Mouse (Mus musculus): ENCODE results near the gene Eral1. TPM values are rescaled to one million over a fixed set of nuclear protein-coding genes. Genes with fewer than 3 reads are reported as not detected.

Gene Eral1
- polyA plus RNA-seq, 1 experiment from 2014 or later = 33.3 TPM

GRCm38 (mm10) chr11:78036791-78037190 lies 43.4 kb downstream of the Eral1 start:
- 74% methylated on average over 10 of the region's 10 CpGs for WGBS
- Histone ChIP-seq H3K9me3 (replicated peaks) (no peaks in the 10 kb centered on the region), H3K27me3 (no peaks in the 10 kb centered on the region), H3K4me2 (replicated peaks) (no peak overlapping the region), H3K4me1 (peaks cover 38% of the 10 kb centered on the region), H3K27ac (replicated peaks) (no peak overlapping the region), H3K4me3 (replicated peaks) (no peak overlapping the region), H3K36me3 (peaks cover 15% of the 10 kb centered on the region), H3K9ac (0 out of 2 replicates have a peak overlapping the region, but pooled peaks have one; percentile 81)
- ATAC-seq (ENCODE audit: insufficient number of reproducible peaks, low FRiP score, low TSS enrichment, low read depth) = no peak

DNA sequence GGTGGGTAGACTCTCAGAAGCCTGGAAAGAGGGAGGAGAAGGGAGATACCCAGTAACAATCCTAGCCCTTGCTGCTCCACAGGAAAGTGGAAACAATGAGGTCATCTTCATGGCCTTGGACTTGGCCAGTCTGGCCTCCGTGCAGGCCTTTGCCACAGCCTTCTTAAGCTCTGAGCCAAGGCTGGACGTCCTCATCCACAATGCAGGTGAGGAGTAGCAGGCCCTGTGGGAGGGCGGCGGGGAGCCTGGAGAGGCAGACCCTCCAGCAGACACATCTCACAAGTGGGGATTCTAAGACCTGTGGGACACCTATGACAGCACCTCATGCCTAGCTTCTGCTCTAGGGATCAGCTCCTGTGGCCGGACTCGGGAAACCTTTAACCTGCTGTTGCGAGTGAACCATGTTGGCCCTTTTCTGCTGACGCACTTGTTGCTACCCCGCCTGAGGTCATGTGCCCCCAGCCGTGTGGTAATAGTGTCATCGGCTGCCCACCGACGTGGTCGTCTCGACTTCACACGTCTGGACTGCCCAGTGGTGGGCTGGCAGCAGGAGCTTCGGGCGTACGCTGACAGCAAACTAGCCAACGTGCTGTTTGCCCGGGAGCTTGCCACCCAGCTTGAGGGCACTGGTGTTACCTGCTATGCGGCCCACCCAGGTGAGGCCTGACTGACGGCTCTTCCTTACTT lies 46.1 kb downstream of the Eral1 start:
- Histone ChIP-seq H3K36me3 (peaks cover 24% of the 10 kb centered on the region), H3K9ac (no peak overlapping the region), H3K27me3 (no peaks in the 10 kb centered on the region), H3K4me3 (replicated peaks) (no peak overlapping the region), H3K4me1 (peaks cover 42% of the 10 kb centered on the region), H3K9me3 (replicated peaks) (no peaks in the 10 kb centered on the region), H3K27ac (replicated peaks) (no peak overlapping the region), H3K4me2 (replicated peaks) (no peak overlapping the region)
- ATAC-seq (ENCODE audit: insufficient number of reproducible peaks, low FRiP score, low TSS enrichment, low read depth) = no peak
- 90% methylated on average over 23 of the region's 23 CpGs for WGBS

- Histone ChIP-seq H3K36me3 (peaks cover 36% of the 10 kb centered on the region), H3K4me3 (replicated peaks) (peak overlapping the region; percentile 72), H3K9me3 (replicated peaks) (no peaks in the 10 kb centered on the region), H3K9ac (peak overlapping the region; percentile 71), H3K27me3 (no peaks in the 10 kb centered on the region), H3K4me2 (replicated peaks) (peak overlapping the region; percentile 91), H3K27ac (replicated peaks) (peak overlapping the region; percentile 90), H3K4me1 (peaks cover 30% of the 10 kb centered on the region)
- no peak for ATAC-seq (ENCODE audit: insufficient number of reproducible peaks, low FRiP score, low TSS enrichment, low read depth)
- WGBS = 8% methylated on average over 5 of the region's 5 CpGs
Measured at GRCm38 (mm10) chr11:78032809-78033195, 47.4 kb downstream of the Eral1 start.

DNA sequence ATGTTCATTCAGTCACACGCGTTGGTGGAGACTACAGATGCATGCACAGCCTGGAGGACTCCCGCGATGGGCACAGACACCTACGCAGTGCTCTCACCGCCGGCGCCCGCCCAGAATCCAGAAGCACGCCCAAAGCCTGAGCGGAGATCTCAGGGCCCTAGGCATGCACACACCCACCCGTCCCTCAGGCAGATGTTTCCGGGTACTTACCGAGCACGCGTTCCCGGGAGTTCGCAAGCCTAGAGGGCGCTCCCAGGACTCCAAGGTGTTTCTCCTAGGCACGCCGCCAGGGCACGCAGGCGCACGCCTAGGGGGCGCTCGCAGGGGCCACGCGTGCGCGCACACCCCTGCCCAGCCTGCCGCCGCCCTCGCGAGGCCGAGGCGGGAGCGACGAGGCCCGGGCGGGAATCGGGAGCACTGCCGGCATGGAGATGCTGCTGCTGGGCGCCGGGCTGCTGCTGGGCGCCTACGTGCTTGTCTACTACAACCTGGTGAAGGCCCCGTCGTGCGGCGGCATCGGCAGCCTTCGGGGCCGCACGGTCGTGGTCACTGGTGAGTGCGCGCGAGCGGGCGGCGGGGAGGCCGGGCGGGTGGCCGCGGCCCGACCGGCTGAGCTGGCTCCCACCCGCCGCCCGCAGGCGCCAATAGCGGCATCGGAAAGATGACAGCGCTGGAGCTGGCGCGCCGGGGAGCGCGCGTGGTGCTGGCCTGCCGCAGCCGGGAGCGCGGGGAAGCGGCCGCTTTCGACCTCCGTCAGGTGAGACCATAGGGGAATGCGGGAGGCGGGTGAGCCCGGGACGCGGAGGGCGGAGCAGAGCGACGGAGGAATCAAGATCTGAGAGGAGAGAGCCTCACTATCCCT lies 48.0 kb downstream of the Eral1 start, which contains the start of gene Dhrs13:
Dhrs13 (plus strand) TSS at position 334 of the 862 bp plus-strand sequence.
- Histone ChIP-seq H3K36me3 (peaks cover 42% of the 10 kb centered on the region), H3K27ac (replicated peaks) (peak within 1 kb of the TSS; percentile 90), H3K9ac (peak within 1 kb of the TSS; percentile 71), H3K27me3 (no peaks in the 10 kb centered on the region), H3K4me3 (replicated peaks) (peak within 1 kb of the TSS; percentile 72), H3K9me3 (replicated peaks) (no peaks in the 10 kb centered on the region), H3K4me1 (peaks cover 23% of the 10 kb centered on the region), H3K4me2 (replicated peaks) (peak within 1 kb of the TSS; percentile 91)
- ATAC-seq (ENCODE audit: insufficient number of reproducible peaks, low FRiP score, low TSS enrichment, low read depth) = peak; percentile 92
- under 1% methylated on average over 96 of the region's 96 CpGs for WGBS

GRCm38 (mm10) chr11:78031389-78031788 lies 48.8 kb downstream of the Eral1 start:
- Histone ChIP-seq H3K9me3 (replicated peaks) (no peaks in the 10 kb centered on the region), H3K4me1 (peaks cover 19% of the 10 kb centered on the region), H3K4me2 (replicated peaks) (peak overlapping the region; percentile 91), H3K4me3 (replicated peaks) (peak overlapping the region; percentile 72), H3K36me3 (peaks cover 49% of the 10 kb centered on the region), H3K9ac (0 out of 2 replicates have a peak overlapping the region, but pooled peaks have one; percentile 3), H3K27me3 (no peaks in the 10 kb centered on the region), H3K27ac (replicated peaks) (peak overlapping the region; percentile 90)
- WGBS = 25% methylated on average over 6 of the region's 6 CpGs
- ATAC-seq (ENCODE audit: insufficient number of reproducible peaks, low FRiP score, low TSS enrichment, low read depth) = no peak

DNA sequence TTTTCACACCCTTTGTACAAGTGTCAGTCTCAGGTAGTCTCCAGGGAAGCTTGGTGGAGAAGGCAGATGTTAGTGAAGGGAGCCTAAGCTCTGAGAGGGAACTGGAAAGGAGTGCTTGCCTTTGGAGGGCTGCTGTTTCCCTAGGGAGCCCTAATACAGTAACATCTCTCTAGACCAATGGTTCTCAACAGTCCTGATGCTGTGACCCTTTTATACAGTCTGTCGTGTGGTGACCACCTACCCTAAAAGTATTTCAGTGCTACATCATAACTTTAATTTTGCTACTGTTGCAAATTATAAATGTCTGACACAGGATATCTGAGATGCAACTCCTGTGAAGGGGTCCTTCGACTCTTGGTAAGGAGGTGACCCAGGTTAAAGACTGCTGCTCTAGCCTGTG lies 49.6 kb downstream of the Eral1 start:
- Histone ChIP-seq H3K9me3 (replicated peaks) (no peaks in the 10 kb centered on the region), H3K36me3 (peaks cover 57% of the 10 kb centered on the region), H3K4me2 (replicated peaks) (no peak overlapping the region), H3K9ac (no peak overlapping the region), H3K4me3 (replicated peaks) (no peak overlapping the region), H3K27ac (replicated peaks) (no peak overlapping the region; the same call in 1 of the 2 replicates), H3K4me1 (peaks cover 19% of the 10 kb centered on the region), H3K27me3 (no peaks in the 10 kb centered on the region)
- ATAC-seq (ENCODE audit: insufficient number of reproducible peaks, low FRiP score, low TSS enrichment, low read depth) = no peak
- WGBS = 66% methylated on average over 2 of the region's 2 CpGs

DNA sequence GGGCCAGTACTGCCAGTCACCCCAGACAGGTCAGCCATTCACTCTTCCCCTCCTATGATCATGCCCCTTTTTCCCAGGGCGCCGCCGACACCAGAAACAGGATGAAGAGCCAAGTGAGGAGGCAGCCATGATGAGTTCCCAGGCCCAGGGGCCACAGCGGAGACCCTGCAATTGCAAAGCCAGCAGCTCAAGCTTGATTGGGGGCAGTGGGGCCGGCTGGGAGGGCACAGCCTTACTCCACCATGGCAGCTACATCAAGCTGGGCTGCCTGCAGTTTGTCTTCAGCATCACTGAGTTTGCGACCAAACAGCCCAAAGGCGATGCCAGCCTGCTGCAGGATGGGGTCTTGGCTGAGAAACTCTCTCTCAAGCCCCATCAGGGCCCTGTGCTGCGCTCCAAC lies 50.9 kb downstream of the Eral1 start:
- no peak for ATAC-seq (ENCODE audit: insufficient number of reproducible peaks, low FRiP score, low TSS enrichment, low read depth)
- Histone ChIP-seq H3K4me1 (peaks cover 19% of the 10 kb centered on the region), H3K36me3 (peaks cover 60% of the 10 kb centered on the region), H3K4me3 (replicated peaks) (no peak overlapping the region), H3K27ac (replicated peaks) (no peak overlapping the region), H3K27me3 (no peaks in the 10 kb centered on the region), H3K9me3 (replicated peaks) (no peaks in the 10 kb centered on the region), H3K9ac (no peak overlapping the region), H3K4me2 (replicated peaks) (no peak overlapping the region)
- WGBS = 85% methylated on average over 8 of the region's 8 CpGs

DNA sequence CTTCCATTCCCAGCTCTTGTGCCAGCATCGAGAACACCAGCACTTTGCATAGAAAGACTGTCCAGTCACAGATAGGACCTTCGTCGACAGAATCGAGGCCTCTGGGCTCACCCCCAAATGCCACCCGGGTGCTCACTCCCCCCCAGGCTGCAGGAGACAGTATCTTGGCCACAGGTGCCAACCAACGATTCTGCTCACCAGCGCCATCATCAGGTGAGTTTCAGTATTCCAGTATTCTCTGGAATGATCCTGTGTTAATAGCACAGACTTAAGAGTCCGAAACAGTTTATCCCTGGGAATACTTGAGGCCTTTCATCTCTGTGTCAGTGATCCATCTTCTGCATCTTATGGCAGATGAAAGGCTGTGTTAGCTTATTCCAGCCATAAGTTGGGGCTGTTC lies 56.6 kb downstream of the Eral1 start:
- H3K27ac ChIP-seq (replicated peaks) = no peak overlapping the region
- no peak overlapping the region for H3K4me2 ChIP-seq (replicated peaks)
- H3K4me3 ChIP-seq (replicated peaks) = no peak overlapping the region
- no peak for ATAC-seq (ENCODE audit: insufficient number of reproducible peaks, low FRiP score, low TSS enrichment, low read depth)
- H3K27me3 ChIP-seq = no peaks in the 10 kb centered on the region
- peaks cover 88% of the 10 kb centered on the region for H3K36me3 ChIP-seq
- no peak overlapping the region for H3K9ac ChIP-seq
- 78% methylated on average over 8 of the region's 8 CpGs for WGBS
- H3K9me3 ChIP-seq (replicated peaks) = no peaks in the 10 kb centered on the region
- H3K4me1 ChIP-seq = no peaks in the 10 kb centered on the region

MicroRNAs encoded within 50 kb of the gene (microRNA counts, 519-probe panel; counts per million panel counts)
- microRNA mmu-miR-144 = 3,494 counts per million, percentile 82 among the panel's probes with 10 or more counts
- microRNA mmu-miR-451 = 3,108 counts per million, percentile 75 among the panel's probes with 10 or more counts

Small RNA genes lying within 50 kb of the gene (microRNA-seq; reads per million reads assigned to microRNA genes)
- gene Mir144 (ENCODE audit: borderline number of aligned reads) (51.6 reads per million, percentile 47 among the genes with 10 or more reads in this experiment), gene Mir451a (ENCODE audit: borderline number of aligned reads) (not detected), gene Mir451b (ENCODE audit: borderline number of aligned reads) (not detected)

Other genes starting within 250 kb of the Eral1 start
- gene Pipox, start 186.3 kb downstream of the Eral1 start, polyA plus RNA-seq (2015; fragmentation: Nextera tagmentation; extraction: Ambion mirVana) = 0.45 and 1.0 TPM in 2 replicates
- 0.60 and 1.3 TPM in 2 replicates for gene Sez6, start 149.6 kb downstream of the Eral1 start, polyA plus RNA-seq (2015; fragmentation: Nextera tagmentation; extraction: Ambion mirVana)
- 16.8 and 18.4 TPM in 2 replicates for gene Phf12, start 97.6 kb downstream of the Eral1 start, polyA plus RNA-seq (2015; fragmentation: Nextera tagmentation; extraction: Ambion mirVana)
- gene Dhrs13, start 48.1 kb downstream of the Eral1 start, polyA plus RNA-seq (2015; fragmentation: Nextera tagmentation; extraction: Ambion mirVana) = 18.5 and 19.7 TPM in 2 replicates
- gene Flot2, start 42.5 kb downstream of the Eral1 start, polyA plus RNA-seq (2015; fragmentation: Nextera tagmentation; extraction: Ambion mirVana) = 65.5 and 65.7 TPM in 2 replicates
- gene Fam222b, start 14.3 kb upstream of the Eral1 start, polyA plus RNA-seq (2015; fragmentation: Nextera tagmentation; extraction: Ambion mirVana) = 14.4 and 17.3 TPM in 2 replicates
- gene Traf4, start 85.2 kb upstream of the Eral1 start, polyA plus RNA-seq (2015; fragmentation: Nextera tagmentation; extraction: Ambion mirVana) = 83.1 and 89.3 TPM in 2 replicates
- gene Nek8, start 96.3 kb upstream of the Eral1 start, polyA plus RNA-seq (2015; fragmentation: Nextera tagmentation; extraction: Ambion mirVana) = 17.3 and 18.4 TPM in 2 replicates
- 30.3 and 32.8 TPM in 2 replicates for gene Tlcd1, start 96.3 kb upstream of the Eral1 start, polyA plus RNA-seq (2015; fragmentation: Nextera tagmentation; extraction: Ambion mirVana)
- gene Rpl23a, start 103.2 kb upstream of the Eral1 start, polyA plus RNA-seq (2015; fragmentation: Nextera tagmentation; extraction: Ambion mirVana) = 1,371 and 1,410 TPM in 2 replicates
- gene Rab34, start 108.0 kb upstream of the Eral1 start, polyA plus RNA-seq (2015; fragmentation: Nextera tagmentation; extraction: Ambion mirVana) = 164 and 171 TPM in 2 replicates
- 3.1 and 4.7 TPM in 2 replicates for gene Proca1, start 113.0 kb upstream of the Eral1 start, polyA plus RNA-seq (2015; fragmentation: Nextera tagmentation; extraction: Ambion mirVana)
- gene Sdf2, start 165.4 kb upstream of the Eral1 start, polyA plus RNA-seq (2015; fragmentation: Nextera tagmentation; extraction: Ambion mirVana) = 95.5 and 105 TPM in 2 replicates
- 27.8 and 28.5 TPM in 2 replicates for gene Supt6, start 165.6 kb upstream of the Eral1 start, polyA plus RNA-seq (2015; fragmentation: Nextera tagmentation; extraction: Ambion mirVana)
- gene 2610507B11Rik, start 181.4 kb upstream of the Eral1 start, polyA plus RNA-seq (2015; fragmentation: Nextera tagmentation; extraction: Ambion mirVana) = 63.8 and 74.0 TPM in 2 replicates
- 0.29 TPM in 2 replicates for gene BC030499, start 210.5 kb upstream of the Eral1 start, polyA plus RNA-seq (2015; fragmentation: Nextera tagmentation; extraction: Ambion mirVana)
- 29.2 and 30.3 TPM in 2 replicates for gene Spag5, start 221.1 kb upstream of the Eral1 start, polyA plus RNA-seq (2015; fragmentation: Nextera tagmentation; extraction: Ambion mirVana)
- 30.1 and 36.8 TPM in 2 replicates for gene Aldoc, start 242.6 kb upstream of the Eral1 start, polyA plus RNA-seq (2015; fragmentation: Nextera tagmentation; extraction: Ambion mirVana)
- 78.0 and 84.9 TPM in 2 replicates for gene Pigs, start 248.0 kb upstream of the Eral1 start, polyA plus RNA-seq (2015; fragmentation: Nextera tagmentation; extraction: Ambion mirVana)

Data from embryonic facial prominence, embryonic 15.5 days (tissue).